Mouse (Mus musculus): ENCODE data around the gene Gsta4. TPM values are rescaled to one million over a fixed set of nuclear protein-coding genes. Genes with fewer than 3 reads are reported as not detected.

The Gsta4 gene
- 49.1 TPM for polyA plus RNA-seq (2017; shearing (Covaris generic))

GRCm38 (mm10) chr9:78182474-78182873, at the start of gene Gsta4:
Gsta4 (plus strand) TSS chr9:78182774.

DNA sequence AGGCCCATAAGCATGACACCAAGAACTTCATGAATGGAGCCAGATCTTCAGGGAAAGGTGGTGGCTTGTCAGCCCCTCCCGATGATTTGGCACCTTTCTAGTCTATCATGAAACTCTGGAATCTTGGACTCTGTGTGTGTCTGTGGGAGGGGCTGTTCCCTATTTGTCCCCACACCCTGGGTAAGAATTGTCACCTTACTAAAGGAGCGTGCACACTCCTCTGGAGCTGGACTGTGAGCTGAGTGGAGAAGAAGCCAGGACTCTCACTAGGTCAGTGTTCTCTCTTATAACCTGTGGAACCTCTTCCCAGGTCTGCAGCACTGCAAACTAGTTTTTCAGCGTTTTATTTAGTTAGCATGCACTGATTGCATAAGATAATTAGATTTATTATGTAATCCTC, 47.9 kb downstream of the Gsta4 start, which contains the start of gene Gsta1:
Gene Gsta1 (plus strand): TSS at position 196 of the 400 bp plus-strand sequence.

DNA sequence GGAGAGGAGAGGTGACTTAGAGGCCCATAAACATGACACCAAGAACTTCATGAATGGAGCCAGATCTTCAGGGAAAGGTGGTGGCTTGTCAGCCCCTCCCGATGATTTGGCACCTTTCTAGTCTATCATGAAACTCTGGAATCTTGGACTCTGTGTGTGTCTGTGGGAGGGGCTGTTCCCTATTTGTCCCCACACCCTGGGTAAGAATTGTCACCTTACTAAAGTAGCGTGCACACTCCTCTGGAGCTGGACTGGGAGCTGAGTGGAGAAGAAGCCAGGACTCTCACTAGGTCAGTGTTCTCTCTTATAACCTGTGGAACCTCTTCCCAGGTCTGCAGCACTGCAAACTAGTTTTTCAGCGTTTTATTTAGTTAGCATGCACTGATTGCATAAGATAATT, 74.3 kb downstream of the Gsta4 start, which contains the start of gene Gm3776:
Gene Gm3776 (plus strand): TSS at position 216 of the 400 bp plus-strand sequence.

Other genes starting within 250 kb of the Gsta4 start
- not detected for gene Gcm1, start 130.8 kb upstream of the Gsta4 start, polyA plus RNA-seq (2017; shearing (Covaris generic))
- 21.0 TPM for gene Fbxo9, start 73.7 kb upstream of the Gsta4 start, polyA plus RNA-seq (2017; shearing (Covaris generic))
- 13.8 TPM for gene Ick, start 73.6 kb upstream of the Gsta4 start, polyA plus RNA-seq (2017; shearing (Covaris generic))
- not detected for gene Gsta1, start 47.9 kb downstream of the Gsta4 start, polyA plus RNA-seq (2017; shearing (Covaris generic))
- gene Gm3776, start 74.4 kb downstream of the Gsta4 start, polyA plus RNA-seq (2017; shearing (Covaris generic)): not detected
- gene Gm10639, start 107.1 kb downstream of the Gsta4 start, polyA plus RNA-seq (2017; shearing (Covaris generic)): not detected
- gene Omt2a, start 132.0 kb downstream of the Gsta4 start, polyA plus RNA-seq (2017; shearing (Covaris generic)): not detected
- not detected for gene Omt2b, start 144.8 kb downstream of the Gsta4 start, polyA plus RNA-seq (2017; shearing (Covaris generic))
- gene Gsta2, start 173.0 kb downstream of the Gsta4 start, polyA plus RNA-seq (2017; shearing (Covaris generic)): not detected
- not detected for gene Dppa5a, start 185.4 kb downstream of the Gsta4 start, polyA plus RNA-seq (2017; shearing (Covaris generic))
- not detected for gene Ooep, start 196.0 kb downstream of the Gsta4 start, polyA plus RNA-seq (2017; shearing (Covaris generic))
- gene Ddx43, start 213.0 kb downstream of the Gsta4 start, polyA plus RNA-seq (2017; shearing (Covaris generic)): 3.7 TPM

All from activated CD4-positive, CD25-positive, alpha-beta regulatory T cell, adult 9 weeks (primary cell).